Mouse (Mus musculus) ES-E14 (cell line): Measurements from ENCODE around the gene Ptprg. TPM values are rescaled to one million over a fixed set of nuclear protein-coding genes. Genes with fewer than 3 reads are reported as not detected.

ENCODE experiments used
- DNase-seq: peaks from one replicate; pipeline ENCODE4 v3.0.0-alpha.2; 2013; ENCODE audit warnings: low read depth, low spot score
- H3K27ac ChIP-seq: 2 replicates; pipeline ENCODE4 v1.5.1; 2012; ENCODE audit warnings: low read depth, mild to moderate bottlenecking, low read length, moderate library complexity, mixed read lengths; ENCODE audit not compliant: poor library complexity, insufficient read depth, severe bottlenecking
- H3K36me3 ChIP-seq: 2 replicates; pipeline ENCODE4 v1.6.1; 2012; ENCODE audit warnings: mild to moderate bottlenecking, low read length, moderate library complexity, mixed read lengths; ENCODE audit not compliant: control insufficient read depth, poor library complexity, insufficient read depth, severe bottlenecking
- H3K4me1 ChIP-seq, 2 experiments: fragments of 150-350 bp in 1 of 2; sonication (generic) in 1 of 2; 2 replicates each; pipeline ENCODE4 v1.6.1; 2012; ENCODE audit warnings: low read length in 2 of 2, mild to moderate bottlenecking in 1 of 2, mixed read lengths in 1 of 2; ENCODE audit not compliant: control insufficient read depth in 2 of 2, insufficient read depth in 2 of 2, poor library complexity in 1 of 2
- H3K4me3 ChIP-seq, 2 experiments: fragments of 150-350 bp in 1 of 2; sonication (generic) in 1 of 2; 2 replicates each; pipeline ENCODE4 v1.5.1; 2012; ENCODE audit warnings: low read length in 2 of 2, low read depth in 1 of 2, mild to moderate bottlenecking in 1 of 2, mixed read lengths in 1 of 2; ENCODE audit not compliant: insufficient read depth in 1 of 2, poor library complexity in 1 of 2, severe bottlenecking in 1 of 2
- H3K9ac ChIP-seq: 2 replicates; pipeline ENCODE4 v1.6.1; 2012; ENCODE audit warnings: low read depth, mild to moderate bottlenecking, low read length, mixed read lengths; ENCODE audit not compliant: poor library complexity, insufficient read depth, severe bottlenecking
- H3K9me3 ChIP-seq: fragments of 150-350 bp; sonication (generic); 2 replicates; pipeline ENCODE4 v1.6.1; 2012; ENCODE audit warnings: low read depth, mild to moderate bottlenecking, low read length; ENCODE audit not compliant: control insufficient read depth, insufficient read depth
- CHD2 ChIP-seq: IDR thresholded peaks from 2 replicates; pipeline ENCODE4 v1.6.1; 2014; ENCODE audit warnings: mild to moderate bottlenecking, low read depth, low read length, inconsistent platforms
- HCFC1 ChIP-seq: IDR thresholded peaks from 2 replicates; pipeline ENCODE4 v1.6.1; 2012; ENCODE audit warnings: low read length, inconsistent platforms, borderline replicate concordance; ENCODE audit not compliant: insufficient read depth
- MAFK ChIP-seq: IDR thresholded peaks from 2 replicates; pipeline ENCODE4 v1.6.1; 2014; ENCODE audit warnings: mild to moderate bottlenecking, low read depth, low read length, inconsistent platforms; ENCODE audit not compliant: insufficient read depth
- ZC3H11A ChIP-seq: IDR thresholded peaks from 2 replicates; pipeline ENCODE4 v1.6.1; 2012; ENCODE audit warnings: low read depth, mild to moderate bottlenecking, inconsistent platforms, low read length, borderline replicate concordance
- ZNF384 ChIP-seq: IDR thresholded peaks from 2 replicates; pipeline ENCODE4 v1.6.1; 2012; ENCODE audit warnings: low read depth, low read length, inconsistent platforms
- in situ Hi-C, 2 experiments: fragments of 600-800 bp; cut with MboI; formaldehyde crosslinking; loops; one replicate each; pipeline ENCODE4 v1.15.1; 2025; ENCODE audit warnings: low sequenced_read_pairs in 2 of 2, inconsistent platforms in 1 of 2; ENCODE audit not compliant: unreplicated experiment in 2 of 2
- total RNA-seq: library from RNA; depleted of rRNA; stranded (reverse); fragments of 300-350 nt; gene quantifications from 2 replicates; pipeline ENCODE4 v1.2.3, GENCODE M21; 2012

Gene Ptprg
- total RNA-seq, 1 experiment: 59.8 TPM

DNA sequence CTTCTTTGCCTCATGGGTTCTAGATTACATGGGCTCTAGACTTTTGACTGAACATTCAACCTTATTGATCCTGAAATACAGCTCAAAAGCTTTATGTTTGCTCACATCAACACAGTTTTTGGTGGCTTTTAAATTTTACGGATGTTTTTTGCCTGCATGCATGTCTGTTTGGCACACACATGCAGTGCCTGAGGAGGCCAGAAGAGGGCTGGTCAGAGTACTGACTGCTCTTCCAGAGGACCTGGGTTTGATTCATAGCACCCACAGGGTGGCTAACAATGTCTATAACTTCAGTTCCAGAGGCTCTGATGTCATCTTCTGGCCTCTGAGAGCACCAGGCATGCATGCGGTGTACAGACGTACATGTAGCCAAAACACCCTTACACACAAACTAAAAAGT lies 12.0 kb downstream of the Ptprg start:
- H3K4me3 ChIP-seq: no peak overlapping the region

DNA sequence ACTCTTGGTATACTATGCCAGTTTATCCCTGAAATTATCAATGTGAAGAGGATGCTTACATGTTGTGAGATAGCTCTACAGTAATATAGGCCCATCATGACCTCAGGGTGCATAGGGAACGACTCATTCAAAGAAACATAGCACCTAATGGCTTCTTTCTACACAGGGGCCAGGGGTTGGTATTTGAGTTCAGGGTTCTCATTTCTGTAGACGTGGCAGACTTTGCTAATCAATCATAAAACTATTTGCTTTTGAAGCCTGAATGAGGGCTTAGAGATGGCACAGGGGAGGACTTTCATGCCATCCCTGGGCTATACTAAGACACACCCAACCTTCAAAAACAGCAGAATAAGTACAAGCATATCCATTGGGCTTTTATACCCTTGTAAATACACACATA lies 16.4 kb downstream of the Ptprg start:
- no peak overlapping the region for H3K4me3 ChIP-seq
- in situ Hi-C loops: loop anchor here (25.0 kb wide), 1 partner anchor 568 kb away; no protein-coding TSS in a partner anchor
- H3K27ac ChIP-seq: no peak overlapping the region
- H3K9me3 ChIP-seq: no peaks in the 10 kb centered on the region
- no peak overlapping the region for H3K9ac ChIP-seq
- peaks cover 1% of the 10 kb centered on the region; the same call in 1 of the 2 replicates for H3K36me3 ChIP-seq
- TF ChIP-seq MAFK (no peak), ZC3H11A (no peak), CHD2 (no peak), ZNF384 (no peak), HCFC1 (no peak)
- no peak for DNase-seq
- peaks cover 5 to 15% of the 10 kb centered on the region in 2 experiments; a peak in 3 of 4 replicates for H3K4me1 ChIP-seq

More for the DNA sequence above, 12.0 kb downstream of the Ptprg start:
- no peak overlapping the region for H3K9ac ChIP-seq
- in situ Hi-C loops: loop anchor here (25.0 kb wide), 1 partner anchor 572 kb away; no protein-coding TSS in a partner anchor
- H3K4me1 ChIP-seq: peaks cover 12 to 25% of the 10 kb centered on the region in 2 experiments
- no peak overlapping the region for H3K27ac ChIP-seq
- no peaks in the 10 kb centered on the region for H3K9me3 ChIP-seq
- TF ChIP-seq ZC3H11A: no peak
- no peak for DNase-seq
- H3K36me3 ChIP-seq: peaks cover 1% of the 10 kb centered on the region; the same call in 1 of the 2 replicates

DNA sequence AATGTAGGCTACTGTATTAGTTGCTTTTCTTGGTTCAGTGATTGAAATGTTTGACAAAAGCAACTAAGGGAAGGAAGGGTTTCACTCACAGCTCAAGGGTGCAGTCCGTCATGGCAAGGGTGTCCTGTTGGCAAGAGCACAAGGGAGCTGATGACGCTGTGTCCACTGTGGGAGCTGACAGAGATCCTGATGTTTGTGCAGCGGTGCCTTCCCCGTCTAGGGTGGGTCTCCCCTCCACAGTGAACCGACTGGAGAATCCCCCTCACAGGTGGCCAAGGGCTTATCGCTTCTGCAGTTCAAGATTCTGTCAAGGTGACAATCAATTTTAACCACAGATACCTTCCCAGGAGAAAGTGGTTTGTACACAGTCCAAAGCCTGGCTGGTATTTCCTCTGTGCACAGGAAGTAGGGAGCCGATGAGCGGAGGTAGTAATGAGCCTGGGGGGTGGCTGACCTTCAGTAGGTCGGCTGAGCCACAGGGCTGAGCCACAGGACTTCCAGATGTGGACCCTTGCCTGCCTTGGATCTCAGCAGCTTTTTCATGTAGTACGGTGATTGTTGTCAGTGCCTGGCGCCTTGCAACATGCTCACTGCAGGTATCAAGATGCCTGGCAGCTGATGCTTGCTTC lies 18.5 kb downstream of the Ptprg start:
- TF ChIP-seq ZNF384: no peak
- no peak for TF ChIP-seq CHD2
- no peak for TF ChIP-seq HCFC1
- TF ChIP-seq ZC3H11A: no peak
- TF ChIP-seq MAFK: no peak
- H3K9me3 ChIP-seq: no peaks in the 10 kb centered on the region
- H3K36me3 ChIP-seq: no peaks in the 10 kb centered on the region
- no peak overlapping the region for H3K9ac ChIP-seq
- H3K4me3 ChIP-seq: no peak overlapping the region
- peaks cover 9 to 18% of the 10 kb centered on the region in 2 experiments; a peak in 3 of 4 replicates for H3K4me1 ChIP-seq
- no peak for DNase-seq
- in situ Hi-C loops: loop anchor here (25.0 kb wide), 1 partner anchor 565 kb away; no protein-coding TSS in a partner anchor
- no peak overlapping the region for H3K27ac ChIP-seq

DNA sequence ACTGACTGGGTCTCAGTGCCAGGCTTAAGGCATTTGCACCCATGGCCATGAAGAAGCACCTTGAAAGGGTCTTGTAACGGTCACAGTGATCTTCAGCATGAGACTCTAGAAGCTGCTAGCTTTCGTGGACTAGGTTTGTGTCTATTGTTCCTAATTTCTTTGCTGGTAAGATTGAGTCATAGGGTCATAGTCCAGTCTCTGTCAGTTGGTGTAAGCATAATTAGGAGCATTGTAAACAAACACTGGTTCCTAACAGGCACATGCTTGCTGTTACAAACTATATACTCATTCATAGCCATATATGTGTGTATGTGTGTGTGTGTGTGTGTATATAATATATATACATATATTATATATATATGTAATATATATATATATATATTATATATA lies 19.1 kb downstream of the Ptprg start:
- DNase-seq: no peak
- in situ Hi-C loops: loop anchor here (25.0 kb wide), 1 partner anchor 565 kb away; no protein-coding TSS in a partner anchor
- no peak overlapping the region for H3K4me3 ChIP-seq
- TF ChIP-seq ZC3H11A (no peak), MAFK (no peak)
- peaks cover 9 to 22% of the 10 kb centered on the region in 2 experiments; a peak in 3 of 4 replicates for H3K4me1 ChIP-seq
- no peak overlapping the region for H3K9ac ChIP-seq
- no peaks in the 10 kb centered on the region for H3K36me3 ChIP-seq
- H3K9me3 ChIP-seq: no peaks in the 10 kb centered on the region
- no peak overlapping the region for H3K27ac ChIP-seq

DNA sequence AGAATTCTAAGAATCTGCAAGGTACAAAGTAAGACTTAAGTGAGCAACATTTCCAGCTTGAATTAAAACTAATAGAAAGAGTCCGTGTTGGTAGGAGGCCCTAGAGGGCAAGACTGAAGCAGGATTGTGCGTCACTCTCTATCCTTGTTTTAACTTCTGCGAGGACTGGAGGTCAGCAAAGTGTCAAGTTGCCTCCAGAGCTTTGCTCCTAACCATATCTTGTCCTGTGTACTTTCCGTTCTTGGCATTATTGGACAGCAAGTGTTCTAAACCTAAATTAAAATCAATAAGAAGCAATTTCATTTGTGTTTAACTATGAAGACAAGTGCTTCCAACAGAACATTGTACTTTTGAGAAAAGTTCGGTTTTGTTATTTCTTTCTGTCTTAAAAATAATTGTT lies 20.4 kb downstream of the Ptprg start:
- H3K9ac ChIP-seq: no peak overlapping the region
- H3K27ac ChIP-seq: no peak overlapping the region
- no peak for TF ChIP-seq MAFK
- TF ChIP-seq HCFC1: no peak
- peaks cover 9 to 25% of the 10 kb centered on the region in 2 experiments; a peak in 3 of 4 replicates for H3K4me1 ChIP-seq
- DNase-seq: no peak
- in situ Hi-C loops: loop anchor here (25.0 kb wide), 1 partner anchor 564 kb away; no protein-coding TSS in a partner anchor
- H3K9me3 ChIP-seq: no peaks in the 10 kb centered on the region
- no peaks in the 10 kb centered on the region for H3K36me3 ChIP-seq
- no peak overlapping the region for H3K4me3 ChIP-seq
